Mouse (Mus musculus) brain, embryonic 14.5 days (tissue): ENCODE measurements around the gene Hoxd8.

Experiments used
- CTCF ChIP-seq: fragments of 200-500 bp; IDR thresholded peaks from 2 replicates; pipeline ENCODE4 v1.5.1; 2012; ENCODE audit warnings: inconsistent platforms, mild to moderate bottlenecking, moderate library complexity, borderline replicate concordance; ENCODE audit not compliant: insufficient read depth, insufficient read length; ENCODE audit errors: extremely low read depth
- POLR2A ChIP-seq: fragments of 200-500 bp; IDR thresholded peaks from 2 replicates; pipeline ENCODE4 v1.6.1; 2012; ENCODE audit warnings: mild to moderate bottlenecking, inconsistent platforms, borderline replicate concordance; ENCODE audit not compliant: poor library complexity, insufficient read depth, insufficient read length, severe bottlenecking; ENCODE audit errors: extremely low read depth

DNA sequence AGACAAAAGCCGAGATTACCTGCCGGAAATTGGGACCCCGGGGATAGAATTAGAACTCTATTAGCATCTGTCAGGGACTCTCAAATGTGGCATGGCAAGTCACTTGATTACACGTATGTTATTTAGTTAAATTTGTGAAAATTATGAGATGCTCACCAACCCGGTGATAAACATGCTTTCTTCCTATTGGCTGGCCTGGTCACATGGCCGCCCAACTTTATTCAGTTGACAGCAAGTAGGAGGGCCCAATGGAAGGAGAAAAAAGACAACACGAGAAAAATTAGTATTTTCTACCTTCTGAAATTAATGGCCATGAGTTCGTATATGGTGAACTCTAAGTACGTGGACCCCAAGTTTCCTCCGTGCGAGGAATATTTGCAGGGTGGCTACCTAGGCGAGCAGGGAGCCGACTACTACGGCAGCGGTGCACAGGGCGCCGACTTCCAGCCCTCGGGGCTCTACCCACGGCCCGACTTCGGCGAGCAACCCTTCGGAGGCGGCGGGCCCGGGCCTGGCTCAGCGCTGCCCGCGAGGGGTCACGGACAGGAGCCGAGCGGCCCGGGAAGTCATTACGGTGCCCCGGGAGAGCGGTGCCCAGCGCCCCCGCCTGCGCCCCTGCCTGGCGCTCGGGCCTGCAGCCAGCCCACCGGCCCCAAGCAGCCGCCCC, 22.7 kb downstream of the Hoxd8 start:
- TF ChIP-seq POLR2A = no peak
- no peak for TF ChIP-seq CTCF
